Mouse (Mus musculus): ENCODE results near the gene Ints11. TPM values are rescaled to one million over a fixed set of nuclear protein-coding genes. Genes with fewer than 3 reads are reported as not detected.

Gene Ints11
- polyA plus RNA-seq, 1 experiment, result 72.1 TPM

GRCm38 (mm10) chr4:155896461-155896860 lies 27.1 kb downstream of the Ints11 start:
- Histone ChIP-seq H3K4me3 (no peak overlapping the region), H3K27me3 (ENCODE audit: control insufficient read depth, insufficient read depth, insufficient read length) (no peaks in the 10 kb centered on the region), H3K36me3 (ENCODE audit: control insufficient read depth, insufficient read depth) (no peaks in the 10 kb centered on the region), H3ac (ENCODE audit: control insufficient read depth, insufficient read length) (no peak overlapping the region), H3K4me2 (ENCODE audit: low read depth) (no peak overlapping the region), H3K79me2 (ENCODE audit: control insufficient read depth, insufficient read depth) (peaks cover 35% of the 10 kb centered on the region)
- TF ChIP-seq MAX (IDR thresholded peaks at IDR 0.05; ENCODE audit: low read depth) (no peak), MYOD1 (IDR thresholded peaks at IDR 0.05; ENCODE audit: control insufficient read depth in 1 of 3, insufficient read length in 2 of 3, low read depth in 2 of 3) (no peak), POLR2A (IDR thresholded peaks at IDR 0.05; ENCODE audit: insufficient read length, low read depth) (no peak), CEBPB (IDR thresholded peaks at IDR 0.05; ENCODE audit: insufficient read depth, poor library complexity, severe bottlenecking) (no peak), TCF3 (IDR thresholded peaks at IDR 0.05; ENCODE audit: insufficient read length, low read depth) (no peak), REST (IDR thresholded peaks at IDR 0.05; ENCODE audit: insufficient read depth, insufficient read length) (no peak), TCF12 (IDR thresholded peaks at IDR 0.05; ENCODE audit: insufficient read depth, poor library complexity, severe bottlenecking) (no peak), SRF (IDR thresholded peaks at IDR 0.05; ENCODE audit: control insufficient read depth, insufficient read length, low read depth) (no peak), E2F4 (IDR thresholded peaks at IDR 0.05; ENCODE audit: insufficient read depth) (no peak), POLR2AphosphoS2 (IDR thresholded peaks at IDR 0.05; ENCODE audit: insufficient read length, low read depth) (no peak), USF1 (IDR thresholded peaks at IDR 0.05; ENCODE audit: low read depth) (no peak), MYOG (IDR thresholded peaks at IDR 0.05; ENCODE audit: control insufficient read depth in 1 of 3, insufficient read depth in 1 of 3, insufficient read length in 2 of 3, low read depth in 2 of 3) (no peak)

- Histone ChIP-seq H3K27me3 (ENCODE audit: control insufficient read depth, insufficient read depth, insufficient read length) (no peaks in the 10 kb centered on the region), H3K4me2 (ENCODE audit: low read depth) (no peak overlapping the region), H3K4me3 (no peak overlapping the region), H3ac (ENCODE audit: control insufficient read depth, insufficient read length) (no peak overlapping the region), H3K36me3 (ENCODE audit: control insufficient read depth, insufficient read depth) (no peaks in the 10 kb centered on the region), H3K79me2 (ENCODE audit: control insufficient read depth, insufficient read depth) (peaks cover 26% of the 10 kb centered on the region)
- TF ChIP-seq USF1 (IDR thresholded peaks at IDR 0.05; ENCODE audit: low read depth), result no peak
- TF ChIP-seq TCF12 (IDR thresholded peaks at IDR 0.05; ENCODE audit: insufficient read depth, poor library complexity, severe bottlenecking), result no peak
- TF ChIP-seq TCF3 (IDR thresholded peaks at IDR 0.05; ENCODE audit: insufficient read length, low read depth), result no peak
- TF ChIP-seq CEBPB (IDR thresholded peaks at IDR 0.05; ENCODE audit: insufficient read depth, poor library complexity, severe bottlenecking), result no peak
- TF ChIP-seq MAX (IDR thresholded peaks at IDR 0.05; ENCODE audit: low read depth), result no peak
- no peak for TF ChIP-seq E2F4 (IDR thresholded peaks at IDR 0.05; ENCODE audit: insufficient read depth)
- TF ChIP-seq REST (IDR thresholded peaks at IDR 0.05; ENCODE audit: insufficient read depth, insufficient read length), result no peak
- no peak for TF ChIP-seq MYOG (IDR thresholded peaks at IDR 0.05; ENCODE audit: control insufficient read depth in 1 of 3, insufficient read depth in 1 of 3, insufficient read length in 2 of 3, low read depth in 2 of 3)
- TF ChIP-seq MYOD1 (IDR thresholded peaks at IDR 0.05; ENCODE audit: control insufficient read depth in 1 of 3, insufficient read length in 2 of 3, low read depth in 2 of 3), result no peak
- TF ChIP-seq POLR2A (IDR thresholded peaks at IDR 0.05; ENCODE audit: insufficient read length, low read depth), result no peak
- no peak for TF ChIP-seq SRF (IDR thresholded peaks at IDR 0.05; ENCODE audit: control insufficient read depth, insufficient read length, low read depth)
- no peak for TF ChIP-seq POLR2AphosphoS2 (IDR thresholded peaks at IDR 0.05; ENCODE audit: insufficient read length, low read depth)
Observed at GRCm38 (mm10) chr4:155898318-155898717, 29.0 kb downstream of the Ints11 start.

- Histone ChIP-seq H3ac (ENCODE audit: control insufficient read depth, insufficient read length) (no peak overlapping the region), H3K36me3 (ENCODE audit: control insufficient read depth, insufficient read depth) (no peaks in the 10 kb centered on the region), H3K79me2 (ENCODE audit: control insufficient read depth, insufficient read depth) (peaks cover 18% of the 10 kb centered on the region), H3K4me2 (ENCODE audit: low read depth) (no peak overlapping the region), H3K4me3 (no peak overlapping the region), H3K27me3 (ENCODE audit: control insufficient read depth, insufficient read depth, insufficient read length) (no peaks in the 10 kb centered on the region)
- no peak for TF ChIP-seq TCF3 (IDR thresholded peaks at IDR 0.05; ENCODE audit: insufficient read length, low read depth)
- no peak for TF ChIP-seq MYOD1 (IDR thresholded peaks at IDR 0.05; ENCODE audit: control insufficient read depth in 1 of 3, insufficient read length in 2 of 3, low read depth in 2 of 3)
- no peak for TF ChIP-seq TCF12 (IDR thresholded peaks at IDR 0.05; ENCODE audit: insufficient read depth, poor library complexity, severe bottlenecking)
- no peak for TF ChIP-seq SRF (IDR thresholded peaks at IDR 0.05; ENCODE audit: control insufficient read depth, insufficient read length, low read depth)
- TF ChIP-seq POLR2A (IDR thresholded peaks at IDR 0.05; ENCODE audit: insufficient read length, low read depth), result no peak
- TF ChIP-seq REST (IDR thresholded peaks at IDR 0.05; ENCODE audit: insufficient read depth, insufficient read length), result no peak
- TF ChIP-seq CEBPB (IDR thresholded peaks at IDR 0.05; ENCODE audit: insufficient read depth, poor library complexity, severe bottlenecking), result no peak
- TF ChIP-seq E2F4 (IDR thresholded peaks at IDR 0.05; ENCODE audit: insufficient read depth), result no peak
- TF ChIP-seq MYOG (IDR thresholded peaks at IDR 0.05; ENCODE audit: control insufficient read depth in 1 of 3, insufficient read depth in 1 of 3, insufficient read length in 2 of 3, low read depth in 2 of 3), result no peak
- TF ChIP-seq POLR2AphosphoS2 (IDR thresholded peaks at IDR 0.05; ENCODE audit: insufficient read length, low read depth), result no peak
- no peak for TF ChIP-seq USF1 (IDR thresholded peaks at IDR 0.05; ENCODE audit: low read depth)
- TF ChIP-seq MAX (IDR thresholded peaks at IDR 0.05; ENCODE audit: low read depth), result no peak
Observed at GRCm38 (mm10) chr4:155899355-155899754, 30.0 kb downstream of the Ints11 start.

GRCm38 (mm10) chr4:155901205-155901604 lies 31.9 kb downstream of the Ints11 start:
- no peak overlapping the region for H3K4me3 ChIP-seq

More at GRCm38 (mm10) chr4:155901205-155901604, 31.9 kb downstream of the Ints11 start:
- Histone ChIP-seq H3K4me2 (ENCODE audit: low read depth) (no peak overlapping the region), H3ac (ENCODE audit: control insufficient read depth, insufficient read length) (no peak overlapping the region), H3K27me3 (ENCODE audit: control insufficient read depth, insufficient read depth, insufficient read length) (no peaks in the 10 kb centered on the region), H3K36me3 (ENCODE audit: control insufficient read depth, insufficient read depth) (no peaks in the 10 kb centered on the region), H3K79me2 (ENCODE audit: control insufficient read depth, insufficient read depth) (peaks cover 4% of the 10 kb centered on the region)
- TF ChIP-seq POLR2A (IDR thresholded peaks at IDR 0.05; ENCODE audit: insufficient read length, low read depth), result no peak
- TF ChIP-seq MAX (IDR thresholded peaks at IDR 0.05; ENCODE audit: low read depth), result no peak
- no peak for TF ChIP-seq TCF3 (IDR thresholded peaks at IDR 0.05; ENCODE audit: insufficient read length, low read depth)
- no peak for TF ChIP-seq SRF (IDR thresholded peaks at IDR 0.05; ENCODE audit: control insufficient read depth, insufficient read length, low read depth)
- no peak for TF ChIP-seq MYOG (IDR thresholded peaks at IDR 0.05; ENCODE audit: control insufficient read depth in 1 of 3, insufficient read depth in 1 of 3, insufficient read length in 2 of 3, low read depth in 2 of 3)
- no peak for TF ChIP-seq TCF12 (IDR thresholded peaks at IDR 0.05; ENCODE audit: insufficient read depth, poor library complexity, severe bottlenecking)
- TF ChIP-seq CEBPB (IDR thresholded peaks at IDR 0.05; ENCODE audit: insufficient read depth, poor library complexity, severe bottlenecking), result no peak
- no peak for TF ChIP-seq MYOD1 (IDR thresholded peaks at IDR 0.05; ENCODE audit: control insufficient read depth in 1 of 3, insufficient read length in 2 of 3, low read depth in 2 of 3)
- TF ChIP-seq USF1 (IDR thresholded peaks at IDR 0.05; ENCODE audit: low read depth), result no peak
- TF ChIP-seq REST (IDR thresholded peaks at IDR 0.05; ENCODE audit: insufficient read depth, insufficient read length), result no peak
- TF ChIP-seq E2F4 (IDR thresholded peaks at IDR 0.05; ENCODE audit: insufficient read depth), result no peak
- no peak for TF ChIP-seq POLR2AphosphoS2 (IDR thresholded peaks at IDR 0.05; ENCODE audit: insufficient read length, low read depth)
